Mouse (Mus musculus) layer of hippocampus, postnatal 14 days (tissue): ENCODE measurements around the gene Bckdhb. TPM values are rescaled to one million over a fixed set of nuclear protein-coding genes. Genes with fewer than 3 reads are reported as not detected.
"Not testable (repeated sequence)": the region's sequence is repeated elsewhere in the genome, so short reads cannot be mapped to it uniquely, and the experiment has no call there.

Experiments
- DNase-seq, 2 experiments: peaks; one replicate each; pipeline ENCODE4 v3.0.0; 2021 to 2022; ENCODE audit warnings: low spot score in 2 of 2, mixed read lengths in 1 of 2
- long read RNA-seq, 2 experiments: library from polyadenylated mRNA; stranded (forward); transcript quantifications; one replicate each; pipeline ENCODE4 v2.0.0; 2021
- total RNA-seq, 2 experiments: library from RNA; stranded (reverse); gene quantifications; 2 replicates each; pipeline ENCODE4 v1.2.3; 2021

Gene Bckdhb
- 10 to 100 TPM; 33.5 to 38.0 TPM for total RNA-seq
- long read RNA-seq, experiment 1, transcript Bckdhb-206 (11 exons, 1,477 nt) = major isoform, 28 of 35 reads
- long read RNA-seq, experiment 1, partial matches to known transcripts = 1 of 35 reads
- long read RNA-seq, experiment 1, other reads (novel, unspliced or antisense) = 6 of 35 reads
- long read RNA-seq, experiment 2, transcript Bckdhb-206 (11 exons, 1,477 nt) = major isoform, 48 of 65 reads
- long read RNA-seq, experiment 2, partial matches to known transcripts = 2 of 65 reads
- long read RNA-seq, experiment 2, other reads (novel, unspliced or antisense) = 15 of 65 reads

DNA sequence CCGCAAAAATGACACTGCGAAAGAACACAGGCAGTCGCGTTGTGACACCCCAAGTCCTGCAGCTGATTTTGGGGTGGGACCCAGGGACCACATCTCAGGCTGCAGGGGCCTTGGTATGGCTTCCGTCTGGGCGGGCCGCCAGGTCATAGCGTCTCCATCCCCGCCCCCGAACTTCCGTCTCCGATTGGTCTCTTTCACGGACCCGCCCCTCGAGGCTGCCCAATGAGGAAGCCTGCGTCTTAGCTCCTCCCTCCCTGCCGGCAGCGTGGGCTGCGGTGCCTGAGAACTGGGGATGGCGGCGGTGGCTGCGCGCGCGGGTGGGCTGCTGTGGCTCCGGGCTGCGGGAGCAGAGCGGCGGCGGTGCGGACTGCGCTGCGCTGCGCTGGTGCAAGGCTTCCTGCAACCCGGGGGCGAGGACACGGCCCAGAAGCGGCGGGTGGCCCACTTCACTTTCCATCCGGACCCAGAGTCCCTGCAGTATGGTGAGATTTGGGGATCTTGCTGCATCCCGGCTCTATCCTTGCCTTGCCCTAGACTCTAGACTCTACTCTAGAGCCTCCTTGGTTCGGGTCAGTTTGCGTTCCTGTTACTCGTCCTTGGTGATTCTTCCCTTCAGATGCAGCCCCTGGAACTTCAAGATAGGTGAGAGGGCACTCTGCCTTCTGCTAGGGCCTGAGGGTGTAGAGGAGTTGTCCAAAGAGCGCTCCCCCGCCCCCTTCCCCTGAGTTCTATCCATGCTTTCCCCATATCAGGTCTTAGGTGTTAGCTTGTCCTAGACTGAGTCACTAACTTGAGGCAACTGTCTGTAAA, at the start of gene Bckdhb:
TSS of gene Bckdhb (plus strand) at position 268 of the 810 bp plus-strand sequence.
- peak; percentile 98 for DNase-seq

DNA sequence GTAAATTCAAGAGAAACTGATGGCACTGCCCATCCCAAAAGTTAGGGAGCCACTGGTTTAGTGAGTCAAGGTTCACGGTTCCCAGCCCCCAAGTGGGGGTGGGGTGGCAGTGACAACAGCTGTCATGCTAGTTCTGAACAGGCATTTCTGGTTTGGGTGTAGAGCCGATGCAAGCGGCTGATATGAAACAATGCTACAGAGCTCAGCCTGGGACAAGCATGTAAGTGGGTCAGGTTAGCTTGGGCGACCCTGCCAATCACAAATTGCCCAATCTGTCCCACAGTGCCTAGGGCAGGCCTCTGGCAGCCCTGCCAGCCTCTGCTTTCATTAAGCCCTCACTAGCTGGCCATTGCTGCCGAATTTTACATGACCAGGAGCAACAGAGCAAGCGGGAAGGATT, 42.8 kb upstream of the Bckdhb start:
- no peak for DNase-seq

DNA sequence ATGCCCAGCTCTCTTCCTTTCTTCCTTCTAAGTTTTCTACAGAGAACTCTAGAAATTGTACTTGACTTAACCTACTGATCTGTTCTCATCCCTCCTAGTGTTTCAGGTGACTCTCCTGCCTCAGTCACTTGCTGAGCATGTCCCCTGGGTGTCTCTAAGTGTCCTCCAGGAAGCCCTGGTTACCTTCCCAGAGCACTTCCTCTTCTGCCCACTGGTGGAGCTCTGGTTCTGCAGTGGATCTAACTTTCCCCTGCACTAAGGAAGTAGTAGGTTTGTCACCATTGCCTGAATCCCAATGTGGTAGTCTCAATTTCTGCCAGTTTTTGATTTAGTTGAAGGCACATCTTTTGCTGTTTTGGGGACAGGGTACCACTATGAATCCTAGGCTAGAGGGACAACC, 38.8 kb upstream of the Bckdhb start:
- no peak for DNase-seq

- DNase-seq = no peak
These were observed 36.7 kb upstream of the Bckdhb start for GRCm38 (mm10) chr9:83888214-83888613.

DNA sequence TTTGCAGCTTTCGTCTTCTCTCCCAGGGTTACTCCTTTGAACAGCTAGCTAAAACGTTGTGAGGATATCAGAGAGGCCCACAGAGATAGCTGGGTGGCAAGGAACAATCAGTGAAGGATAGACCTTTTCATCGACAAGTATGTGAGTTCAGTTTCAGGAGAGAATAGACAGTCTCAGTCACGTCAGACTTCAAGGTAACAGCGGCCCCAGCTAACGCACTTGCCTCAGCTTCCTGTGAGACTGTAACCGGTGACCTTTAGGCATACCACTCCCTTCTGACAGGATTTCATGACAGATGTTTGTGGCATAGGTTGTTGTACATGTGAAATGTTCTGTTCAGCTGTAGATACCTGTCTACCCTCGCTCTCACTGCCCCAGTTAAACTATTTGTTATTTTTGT, 31.9 kb upstream of the Bckdhb start:
- DNase-seq = no peak

GRCm38 (mm10) chr9:83893767-83894330, 31.1 kb upstream of the Bckdhb start:
- no peak for DNase-seq

DNA sequence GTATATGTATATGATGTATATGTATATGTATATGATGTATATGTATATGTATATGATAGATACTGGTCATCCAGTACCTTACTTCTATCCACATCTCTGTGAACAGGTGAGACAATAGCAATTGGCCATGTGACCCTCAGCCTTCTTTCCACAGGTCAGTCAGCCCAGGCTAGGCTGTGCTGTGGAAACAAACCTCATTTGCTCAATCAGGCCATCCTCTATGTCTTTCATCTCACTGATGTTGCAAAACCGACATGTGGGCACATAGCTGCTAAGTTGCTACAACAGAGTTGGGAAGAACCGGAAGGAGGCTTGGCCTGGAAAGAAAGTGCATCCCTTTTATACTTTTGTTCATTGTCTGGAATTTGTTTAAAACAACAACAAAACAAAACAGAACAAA, 22.9 kb upstream of the Bckdhb start:
- no peak for DNase-seq

DNA sequence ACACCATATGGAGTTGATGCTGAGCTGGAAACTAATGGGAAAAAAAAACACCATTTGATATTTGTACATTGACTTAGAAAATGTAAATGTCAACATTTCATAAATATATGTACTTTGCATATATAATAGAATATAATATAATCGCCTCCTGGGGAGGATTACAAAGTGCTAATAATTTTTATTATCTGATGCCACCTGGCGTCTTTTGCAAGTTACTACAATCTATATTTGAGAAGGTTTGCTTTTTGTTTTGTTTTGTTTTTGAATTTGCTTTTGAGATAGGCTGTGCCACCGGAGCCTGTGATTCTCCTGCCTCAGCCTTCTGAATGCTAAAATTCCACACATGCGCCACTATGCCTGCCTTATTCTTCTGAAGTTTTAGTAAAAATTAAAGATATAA, 19.1 kb upstream of the Bckdhb start:
- peak in 1 of 2 experiments; percentile 12 for DNase-seq

- DNase-seq = no peak
These were observed 17.9 kb upstream of the Bckdhb start for GRCm38 (mm10) chr9:83907017-83907416.

DNA sequence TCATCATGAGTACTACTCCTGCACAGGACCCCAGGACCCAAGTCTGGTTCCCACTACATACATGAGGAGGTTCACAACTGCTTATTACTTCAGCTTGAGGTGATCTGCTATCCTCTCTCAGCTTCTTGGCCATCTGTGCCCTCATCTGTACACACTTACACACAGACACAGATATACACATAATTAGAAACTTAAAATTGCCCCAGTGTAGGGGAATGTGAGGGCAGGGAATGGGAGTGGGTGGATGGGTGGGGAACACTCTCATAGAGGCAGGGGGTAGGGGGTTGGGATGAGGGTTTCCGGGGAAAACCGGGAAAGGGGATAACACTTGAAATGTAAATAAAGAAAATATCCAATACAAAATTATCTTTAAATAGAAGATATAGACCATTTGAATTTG, 15.1 kb upstream of the Bckdhb start:
- no peak for DNase-seq

DNA sequence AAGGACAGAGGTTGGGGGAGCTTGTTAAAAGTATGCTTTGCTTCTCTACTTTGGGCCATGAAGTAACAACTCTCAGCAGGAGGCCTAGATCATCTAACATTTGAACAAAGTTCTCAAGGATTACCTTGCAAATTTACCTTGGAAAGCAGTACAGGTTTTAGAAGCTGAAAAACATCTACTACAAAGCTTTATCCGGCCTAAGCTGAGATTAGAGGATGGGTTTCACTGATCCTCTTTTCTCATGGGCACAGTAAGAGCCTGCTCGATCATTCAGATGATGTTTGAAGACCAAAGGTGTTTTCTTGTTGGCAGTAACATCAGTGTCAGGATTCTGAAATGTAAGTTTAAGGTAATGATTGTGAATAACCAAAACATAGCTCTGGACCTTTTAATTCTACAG, 14.0 kb upstream of the Bckdhb start:
- no peak for DNase-seq

DNA sequence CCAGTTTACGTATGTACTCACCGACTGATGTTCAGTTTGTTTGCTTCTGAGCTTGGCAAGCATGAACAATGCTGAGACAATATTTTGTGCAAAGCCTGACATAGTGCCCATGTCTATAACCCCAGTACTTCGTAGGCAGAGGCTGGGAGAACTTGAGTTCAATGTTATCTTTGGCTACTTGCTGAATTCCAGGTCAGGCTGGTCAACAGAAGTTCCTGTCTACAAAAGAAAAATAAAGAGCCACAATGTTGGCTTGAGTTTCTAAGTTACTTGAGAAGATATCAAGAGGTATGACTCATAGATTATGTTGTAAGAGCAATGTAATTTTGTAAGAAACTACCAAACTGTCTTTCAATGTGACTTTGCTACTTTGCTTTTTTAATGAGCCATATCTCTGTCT, 2.9 kb upstream of the Bckdhb start:
- DNase-seq = no peak

- no peak for DNase-seq
These were observed 589 bp upstream of the Bckdhb start for GRCm38 (mm10) chr9:83924356-83924755.

- DNase-seq = peak in 1 of 2 experiments; percentile 7
These were observed 720 bp downstream of the Bckdhb start for GRCm38 (mm10) chr9:83925688-83926041.

DNA sequence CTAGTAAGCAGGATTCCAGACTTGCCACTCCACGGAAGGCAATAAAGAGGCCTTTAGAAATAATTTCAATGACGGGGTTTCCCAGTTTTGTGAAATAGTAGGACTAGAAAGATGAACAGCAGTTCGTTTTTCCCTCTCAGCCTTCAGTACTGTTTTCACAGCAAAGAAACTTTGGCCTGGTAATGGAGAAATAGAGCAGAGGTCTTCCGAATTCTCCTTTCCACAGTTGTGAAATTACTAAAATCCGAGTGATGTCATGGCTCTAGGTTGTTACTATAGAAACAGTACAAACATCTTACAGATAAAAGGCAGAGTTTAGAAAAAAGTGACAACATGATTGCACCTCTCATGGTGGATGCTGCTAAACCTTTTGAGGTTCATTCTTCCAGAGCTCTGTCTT, 1.4 kb downstream of the Bckdhb start:
- no peak for DNase-seq

GRCm38 (mm10) chr9:83939501-83939900, 14.6 kb downstream of the Bckdhb start:
- DNase-seq = not testable (repeated sequence)

- DNase-seq = no peak
These were observed 15.1 kb downstream of the Bckdhb start for GRCm38 (mm10) chr9:83940016-83940415.

- DNase-seq = no peak
These were observed 15.8 kb downstream of the Bckdhb start for GRCm38 (mm10) chr9:83940537-83941363.

GRCm38 (mm10) chr9:83951336-83951735, 26.4 kb downstream of the Bckdhb start:
- no peak for DNase-seq

- DNase-seq = peak; percentile 82 to 91
These were observed 31.8 kb downstream of the Bckdhb start for GRCm38 (mm10) chr9:83956632-83957314.
